Mouse (Mus musculus) spleen, adult 2 months (tissue): Measurements from ENCODE around the gene Memo1.

Source experiments
- CTCF ChIP-seq: fragments of 200-500 bp; IDR thresholded peaks from 2 replicates; pipeline ENCODE4 v1.5.1; 2011; ENCODE audit warnings: mild to moderate bottlenecking, inconsistent platforms; ENCODE audit not compliant: insufficient read depth, insufficient read length, insufficient replicate concordance; ENCODE audit errors: extremely low read depth
- POLR2A ChIP-seq: fragments of 200-500 bp; IDR thresholded peaks from 2 replicates; pipeline ENCODE4 v1.6.1; 2011; ENCODE audit warnings: low read depth, low read length, inconsistent platforms

DNA sequence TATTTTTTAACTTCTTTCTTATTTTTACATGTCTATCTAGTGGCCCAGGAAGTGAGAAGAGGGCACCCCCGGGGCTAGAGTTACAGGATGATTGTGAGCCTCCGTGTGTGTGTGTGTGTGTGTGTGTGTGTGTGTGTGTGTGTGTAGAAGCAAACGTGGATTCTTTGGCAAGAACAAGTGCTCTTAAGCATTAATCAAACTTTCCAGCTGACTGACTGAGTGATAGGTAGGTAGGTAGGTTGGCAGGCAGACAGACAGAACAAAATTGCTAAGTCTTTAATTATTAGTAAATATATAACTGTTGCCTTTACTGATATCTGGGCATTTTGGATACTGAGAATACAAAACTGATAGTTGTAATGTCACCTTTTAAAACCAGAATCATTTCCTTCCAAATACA, 20.9 kb downstream of the Memo1 start:
- TF ChIP-seq CTCF (no peak), POLR2A (no peak)
